Mouse (Mus musculus) retina, adult 2 months (tissue): Measurements from ENCODE around the gene Atp5b.
A peak's percentile ranks its signal among the peaks of the same experiment; 100 is the strongest.
"Not testable (repeated sequence)": the region's sequence is repeated elsewhere in the genome, so short reads cannot be mapped to it uniquely, and the experiment has no call there.

ENCODE experiments used
- DNase-seq: peaks from one replicate; pipeline ENCODE4 v3.0.0-alpha.2; 2012; ENCODE audit warnings: low read depth, low spot score

Gene Atp5b

GRCm38 (mm10) chr10:128069201-128069600 lies 13.9 kb upstream of the Atp5b start:
- DNase-seq: no peak

- not testable (repeated sequence) for DNase-seq
These were observed 12.6 kb upstream of the Atp5b start for GRCm38 (mm10) chr10:128070432-128070831.

- not testable (repeated sequence) for DNase-seq
These were observed 4.8 kb upstream of the Atp5b start for GRCm38 (mm10) chr10:128078269-128078668.

- no peak for DNase-seq
These were observed 2.6 kb upstream of the Atp5b start for GRCm38 (mm10) chr10:128080496-128080895.

GRCm38 (mm10) chr10:128081807-128082476 lies 1.1 kb upstream of the Atp5b start:
- DNase-seq: no peak

- no peak for DNase-seq
These were observed 630 bp upstream of the Atp5b start for GRCm38 (mm10) chr10:128082477-128082808.

GRCm38 (mm10) chr10:128083688-128084087 lies 615 bp downstream of the Atp5b start:
- DNase-seq: no peak

DNA sequence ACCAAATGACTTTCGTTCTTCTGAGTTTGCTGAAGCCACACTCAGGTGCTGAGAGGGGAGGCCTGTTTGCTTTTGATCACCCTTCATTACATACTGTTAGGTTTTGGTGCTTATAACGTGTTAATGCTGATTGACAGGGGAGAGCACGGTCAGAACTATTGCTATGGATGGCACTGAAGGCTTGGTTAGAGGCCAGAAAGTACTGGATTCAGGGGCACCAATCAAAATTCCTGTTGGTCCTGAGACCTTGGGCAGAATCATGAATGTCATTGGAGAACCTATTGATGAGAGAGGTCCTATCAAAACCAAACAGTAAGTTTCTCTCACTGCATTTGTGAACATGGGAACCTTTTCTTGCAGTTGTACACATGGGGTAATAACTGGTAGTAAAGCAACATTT lies 1.1 kb downstream of the Atp5b start:
- DNase-seq: no peak

GRCm38 (mm10) chr10:128086391-128086790 lies 3.3 kb downstream of the Atp5b start:
- no peak for DNase-seq

- not testable (repeated sequence) for DNase-seq
These were observed 4.1 kb downstream of the Atp5b start for GRCm38 (mm10) chr10:128087216-128087615.

DNA sequence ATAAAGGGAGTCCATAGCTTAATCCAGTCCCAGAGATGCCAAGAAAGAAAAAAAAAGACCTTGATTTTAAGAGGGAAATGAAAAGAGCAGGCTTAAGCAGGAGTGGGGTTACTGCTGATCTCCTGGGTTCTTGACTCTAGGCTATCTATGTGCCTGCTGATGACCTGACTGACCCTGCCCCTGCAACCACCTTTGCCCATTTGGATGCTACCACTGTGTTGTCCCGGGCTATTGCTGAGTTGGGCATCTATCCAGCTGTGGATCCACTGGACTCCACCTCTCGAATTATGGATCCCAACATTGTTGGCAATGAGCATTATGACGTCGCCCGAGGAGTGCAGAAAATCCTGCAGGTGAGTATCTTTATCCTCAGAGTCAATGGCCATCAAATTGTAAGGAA lies 5.1 kb downstream of the Atp5b start:
- DNase-seq: no peak

DNA sequence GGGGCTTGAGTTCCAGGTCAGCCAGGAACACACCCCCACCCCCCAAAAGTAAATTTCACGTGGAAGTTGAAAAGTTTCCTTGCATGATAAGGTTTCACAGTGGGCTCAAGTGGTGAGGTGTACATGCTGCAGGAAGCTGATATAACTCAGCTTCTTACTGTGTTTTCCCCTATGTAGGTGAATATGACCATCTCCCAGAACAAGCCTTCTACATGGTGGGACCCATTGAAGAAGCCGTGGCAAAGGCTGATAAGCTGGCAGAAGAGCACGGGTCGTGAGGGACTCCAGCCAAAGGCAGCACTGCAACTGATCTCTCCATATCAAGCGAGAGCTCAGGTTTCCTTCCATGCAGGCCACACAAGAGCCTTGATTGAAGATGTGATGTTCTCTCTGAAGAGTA lies 6.8 kb downstream of the Atp5b start:
- DNase-seq: no peak

DNA sequence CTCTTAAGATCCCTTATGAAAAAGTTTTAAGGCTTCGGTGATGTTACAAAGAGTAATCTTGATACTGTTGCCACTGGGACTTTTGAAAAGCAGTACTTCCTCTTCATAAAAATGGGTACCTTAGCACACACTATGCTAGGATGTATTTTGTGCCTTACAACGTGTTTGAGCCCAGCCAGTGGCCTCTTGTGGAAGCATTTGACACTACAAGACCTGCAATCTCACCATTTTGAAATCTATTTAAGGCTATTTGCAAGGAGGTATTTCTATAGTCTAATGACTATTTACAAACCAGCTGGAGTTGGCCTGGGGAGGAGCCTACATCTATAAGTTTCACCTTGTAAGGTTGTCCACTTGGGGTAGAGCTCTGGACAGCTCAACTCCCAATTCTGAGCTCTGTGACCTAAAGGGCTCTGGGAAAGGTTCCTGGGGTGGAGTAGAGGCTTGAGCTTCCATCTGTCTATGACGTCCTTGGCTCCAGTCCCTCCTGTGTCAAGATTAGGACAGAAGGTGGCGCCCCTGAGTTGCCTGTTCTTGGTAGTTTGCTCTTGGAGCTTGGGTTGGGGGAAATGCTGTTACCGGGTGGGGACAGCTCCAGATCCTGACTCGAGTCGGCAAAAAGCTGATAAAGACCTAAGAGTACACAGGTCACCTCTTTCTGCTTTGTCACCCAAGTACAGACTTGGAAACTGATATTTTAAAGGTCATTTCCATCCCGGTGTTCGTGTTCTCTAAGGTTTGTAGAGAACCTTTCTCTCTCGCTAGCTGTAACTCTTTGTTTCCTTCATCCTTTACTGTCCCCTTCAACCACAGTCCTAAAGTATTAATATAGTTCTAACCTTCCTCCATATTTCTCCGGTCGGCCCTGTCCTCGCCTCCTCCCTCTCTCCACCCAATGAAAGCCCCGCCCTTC lies 7.8 kb downstream of the Atp5b start:
- peak; percentile 59 for DNase-seq

- DNase-seq: no peak
These were observed 8.8 kb downstream of the Atp5b start, which contains the start of gene Baz2a for GRCm38 (mm10) chr10:128091564-128092505. Baz2a (plus strand) TSS chr10:128091577.

- no peak for DNase-seq
These were observed 9.7 kb downstream of the Atp5b start for GRCm38 (mm10) chr10:128092506-128093495.

DNA sequence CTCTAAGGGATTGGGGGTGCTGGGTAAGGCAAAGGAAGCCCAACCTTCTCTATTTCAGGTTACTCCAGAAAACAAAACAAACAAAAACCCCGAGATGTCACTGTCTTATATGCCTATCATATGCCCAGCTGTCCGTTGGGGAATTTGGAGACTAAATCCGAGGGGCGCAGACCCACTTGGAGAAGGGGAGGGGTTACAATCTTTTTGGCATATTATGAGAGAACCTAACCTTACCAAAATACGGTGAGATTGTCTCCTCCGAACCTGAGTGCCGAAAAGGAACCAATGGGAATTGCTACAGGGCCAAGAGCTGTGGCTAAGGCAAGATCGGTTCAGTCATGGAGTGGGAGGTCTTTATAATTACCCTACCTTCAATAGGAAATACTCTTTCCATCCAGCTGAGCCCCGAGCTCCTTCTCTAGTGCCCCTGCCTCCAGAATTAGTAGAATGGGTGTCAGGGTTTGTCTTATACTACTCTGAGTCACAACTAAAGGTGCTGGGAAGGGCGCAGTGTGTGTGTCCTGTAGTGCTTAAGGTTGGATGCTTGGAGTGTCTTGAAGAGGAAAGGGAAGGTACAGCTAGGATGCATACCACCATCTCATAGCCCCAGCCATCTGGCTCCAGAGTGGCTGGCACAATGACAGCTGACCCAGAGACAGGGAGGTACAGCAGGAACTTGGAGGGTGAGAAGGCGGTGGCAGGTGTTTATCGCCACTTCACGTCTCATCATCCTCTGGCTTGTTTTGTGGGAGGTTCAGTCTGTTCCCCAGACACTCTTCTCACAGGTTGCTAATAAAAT lies 10.6 kb downstream of the Atp5b start:
- DNase-seq: no peak

DNA sequence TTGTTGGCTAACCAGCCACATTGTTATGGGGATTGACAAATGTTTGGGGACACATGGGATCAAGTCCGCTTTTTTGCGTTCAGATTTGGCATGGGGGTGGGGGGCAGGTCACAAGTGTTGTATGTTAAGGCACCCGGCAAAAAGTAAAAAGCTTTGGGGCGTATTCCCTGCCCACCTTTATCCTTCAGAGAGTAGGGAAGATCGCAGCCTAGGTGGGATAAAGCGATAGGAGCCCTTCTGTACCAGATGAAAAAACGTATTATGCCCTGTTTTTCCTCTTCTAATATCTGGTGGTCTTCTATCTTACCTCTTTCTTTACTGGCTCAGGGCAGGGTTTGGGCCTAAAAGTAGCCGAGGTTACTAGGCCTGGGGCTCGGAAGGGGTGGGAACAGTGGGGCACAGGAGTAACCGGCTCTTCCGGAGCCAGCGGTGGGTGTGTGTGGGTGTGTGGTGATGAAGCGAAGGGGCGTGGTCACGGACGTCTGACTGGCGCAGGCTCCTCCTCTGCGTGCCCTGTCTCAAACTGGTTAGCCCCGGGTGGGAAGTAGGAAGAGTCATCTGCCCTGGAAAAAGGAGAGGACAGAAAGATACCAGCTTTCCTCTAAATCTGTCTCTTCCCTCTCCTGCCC lies 11.4 kb downstream of the Atp5b start:
- DNase-seq: no peak

DNA sequence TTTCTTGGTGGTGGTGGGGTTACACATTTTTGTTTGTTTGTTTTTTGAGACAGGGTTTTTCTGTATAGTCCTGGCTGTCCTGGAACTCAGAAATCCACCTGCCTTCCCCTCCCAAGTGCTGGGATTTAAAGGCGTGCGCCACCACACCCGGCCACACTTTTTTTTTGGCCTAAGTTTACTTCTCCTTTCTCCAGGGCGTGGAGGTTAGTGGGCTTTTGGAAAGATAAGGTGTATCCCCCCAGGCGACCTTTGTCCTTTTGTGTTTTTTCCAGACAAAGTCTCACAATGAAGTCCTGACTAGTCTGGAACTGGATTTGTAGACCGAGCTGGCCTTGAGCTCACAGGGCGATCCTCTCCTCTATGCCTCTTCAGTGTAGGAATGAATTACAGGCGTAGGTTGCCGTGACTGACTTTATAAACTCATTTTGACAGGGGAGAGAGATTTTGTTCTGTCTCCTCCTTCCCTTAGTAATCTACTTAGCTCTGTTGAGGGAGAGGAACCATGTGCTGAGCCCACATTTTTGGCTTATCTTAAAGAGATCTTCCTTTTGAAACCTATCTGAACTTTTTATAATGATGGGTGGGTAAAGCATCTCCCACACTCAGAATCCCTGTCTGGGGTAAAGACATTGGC lies 12.0 kb downstream of the Atp5b start:
- DNase-seq: no peak

DNA sequence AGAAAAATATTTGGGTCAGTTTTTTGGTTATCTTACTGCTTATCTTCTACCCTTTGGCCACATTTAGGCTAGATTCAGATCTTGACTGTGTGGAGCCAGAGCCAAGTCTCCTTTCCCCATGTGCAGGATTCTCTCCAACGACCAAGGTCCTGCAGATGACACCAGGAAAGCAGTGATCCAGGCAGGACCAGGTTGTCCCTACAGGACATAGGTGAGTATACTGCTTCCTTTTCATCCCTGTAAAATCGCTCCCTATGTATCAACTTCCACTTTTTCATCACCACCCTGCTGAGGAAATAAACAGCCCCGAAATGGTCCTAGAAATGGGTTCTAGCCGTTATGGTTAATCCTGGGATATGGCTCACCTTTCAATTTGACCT lies 13.2 kb downstream of the Atp5b start:
- no peak for DNase-seq
